Mouse (Mus musculus): ENCODE data around the gene March10.

Gene March10

GRCm38 (mm10) chr11:105350643-105351042 lies 105.9 kb downstream of the March10 start:
- no peak for DNase-seq

- no peak for DNase-seq
Measured at GRCm38 (mm10) chr11:105349780-105350324, 106.7 kb downstream of the March10 start.

DNA sequence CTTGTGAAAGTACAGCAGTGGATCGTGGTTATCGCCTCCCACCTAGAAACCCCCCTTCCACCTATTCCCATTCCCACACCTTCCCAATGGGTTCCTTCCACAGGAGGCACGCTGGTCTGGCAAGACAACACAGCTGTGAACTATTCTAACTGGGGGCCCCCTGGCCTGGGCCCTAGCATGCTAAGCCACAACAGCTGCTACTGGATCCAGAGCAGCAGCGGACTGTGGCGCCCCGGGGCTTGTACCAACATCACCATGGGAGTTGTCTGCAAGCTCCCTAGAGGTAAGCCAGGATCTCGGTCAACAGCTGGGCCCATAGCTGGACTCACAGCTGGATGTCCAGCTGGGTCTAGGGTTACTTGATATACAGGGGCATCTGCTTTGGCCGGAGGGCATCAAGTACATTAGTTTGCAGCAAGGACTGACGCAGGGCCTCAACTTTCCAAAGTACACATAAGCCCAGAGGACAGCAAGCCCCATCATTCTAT lies 108.0 kb downstream of the March10 start:
- no peak for DNase-seq

DNA sequence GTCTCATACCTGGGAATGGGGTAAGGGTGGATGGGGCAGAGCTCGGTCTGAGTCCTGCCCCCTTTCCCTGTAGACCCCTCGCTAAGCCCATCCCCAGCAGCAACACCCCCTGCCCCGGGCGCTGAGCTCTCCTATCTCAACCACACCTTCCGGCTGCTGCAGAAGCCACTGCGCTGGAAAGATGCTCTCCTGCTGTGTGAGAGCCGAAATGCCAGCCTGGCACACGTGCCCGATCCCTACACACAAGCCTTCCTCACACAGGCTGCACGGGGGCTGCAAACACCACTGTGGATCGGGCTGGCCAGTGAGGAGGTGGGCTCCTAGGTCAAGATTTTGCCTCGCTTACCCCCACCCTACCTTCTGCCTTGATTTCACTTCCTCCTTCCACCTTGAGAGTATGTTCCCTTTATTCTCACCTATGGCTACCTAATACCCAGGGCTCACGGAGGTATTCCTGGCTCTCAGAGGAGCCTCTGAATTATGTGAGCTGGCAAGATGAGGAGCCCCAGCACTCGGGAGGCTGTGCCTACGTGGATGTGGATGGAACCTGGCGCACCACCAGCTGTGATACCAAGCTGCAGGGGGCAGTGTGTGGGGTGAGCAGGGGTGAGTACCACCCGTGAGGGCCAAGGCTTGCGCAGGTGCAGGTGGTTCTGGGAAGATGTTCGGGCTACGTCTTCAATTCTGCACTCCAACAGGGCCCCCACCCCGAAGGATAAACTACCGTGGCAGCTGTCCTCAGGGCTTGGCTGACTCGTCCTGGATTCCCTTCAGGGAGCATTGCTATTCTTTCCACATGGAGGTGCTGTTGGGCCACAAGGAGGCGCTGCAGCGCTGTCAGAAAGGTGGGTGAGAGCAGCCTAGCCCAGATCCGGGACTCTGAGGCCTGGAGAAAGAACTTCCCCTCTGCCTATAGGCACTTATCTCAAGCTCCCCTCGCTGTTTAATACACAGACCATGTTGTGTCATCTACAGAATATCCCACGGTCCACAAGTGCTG lies 109.1 kb downstream of the March10 start:
- peak; percentile 90 for DNase-seq

DNA sequence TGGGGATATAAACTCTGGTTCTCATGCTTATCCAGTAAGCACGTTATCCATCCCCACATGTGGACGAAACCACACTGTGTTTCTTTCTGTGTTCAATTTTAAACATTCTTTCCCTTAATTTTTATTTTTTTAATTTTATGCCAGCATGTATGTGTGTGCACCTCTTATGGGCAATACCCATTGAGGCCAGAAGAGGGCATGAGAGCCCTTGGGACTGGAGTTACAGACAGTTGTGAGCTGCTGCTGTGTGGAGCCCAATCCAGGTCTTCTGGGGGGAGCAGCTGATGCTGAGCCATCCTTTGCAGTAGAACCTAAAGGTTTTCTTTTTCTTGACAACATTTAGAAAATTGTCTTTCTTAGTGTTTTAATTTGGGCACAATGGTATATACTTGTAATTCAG lies 111.3 kb downstream of the March10 start:
- DNase-seq = peak; percentile 69

DNA sequence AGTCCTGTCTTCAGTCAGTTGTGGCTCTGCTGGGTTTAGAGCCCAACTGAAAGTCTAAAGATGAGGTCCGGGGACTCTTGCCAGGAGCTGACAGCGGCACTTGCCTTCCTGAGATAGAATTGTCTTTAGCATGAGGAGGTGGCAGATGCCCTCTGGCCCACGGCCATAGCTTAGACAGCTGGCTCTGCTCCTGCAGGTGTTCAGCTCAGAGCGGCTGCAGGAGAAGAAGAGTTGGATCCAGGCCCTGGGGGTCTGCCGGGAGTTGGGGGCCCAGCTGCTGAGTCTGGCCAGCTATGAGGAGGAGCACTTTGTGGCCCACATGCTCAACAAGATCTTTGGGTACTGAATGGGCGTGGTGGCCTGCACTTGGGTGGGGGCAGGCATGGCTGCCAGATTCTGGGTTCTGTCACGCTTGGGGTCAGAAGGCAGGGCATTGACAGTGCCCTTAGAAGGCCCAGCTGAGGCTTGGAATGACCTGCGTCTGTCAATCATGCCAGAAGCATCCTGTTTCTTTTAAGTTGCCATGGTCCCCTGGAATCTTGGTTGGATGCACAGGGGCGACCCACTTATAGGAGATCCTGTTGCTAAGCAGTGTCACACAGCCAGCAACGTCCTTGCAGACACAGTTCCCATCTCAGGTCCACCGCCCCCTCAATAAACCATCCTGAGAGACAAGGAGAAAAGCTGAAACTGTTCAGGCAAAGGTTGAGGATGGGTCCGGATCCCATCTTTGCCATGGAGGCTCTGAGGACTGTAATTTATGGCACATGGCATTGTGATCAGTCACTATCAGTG lies 117.7 kb downstream of the March10 start:
- DNase-seq = no peak

DNA sequence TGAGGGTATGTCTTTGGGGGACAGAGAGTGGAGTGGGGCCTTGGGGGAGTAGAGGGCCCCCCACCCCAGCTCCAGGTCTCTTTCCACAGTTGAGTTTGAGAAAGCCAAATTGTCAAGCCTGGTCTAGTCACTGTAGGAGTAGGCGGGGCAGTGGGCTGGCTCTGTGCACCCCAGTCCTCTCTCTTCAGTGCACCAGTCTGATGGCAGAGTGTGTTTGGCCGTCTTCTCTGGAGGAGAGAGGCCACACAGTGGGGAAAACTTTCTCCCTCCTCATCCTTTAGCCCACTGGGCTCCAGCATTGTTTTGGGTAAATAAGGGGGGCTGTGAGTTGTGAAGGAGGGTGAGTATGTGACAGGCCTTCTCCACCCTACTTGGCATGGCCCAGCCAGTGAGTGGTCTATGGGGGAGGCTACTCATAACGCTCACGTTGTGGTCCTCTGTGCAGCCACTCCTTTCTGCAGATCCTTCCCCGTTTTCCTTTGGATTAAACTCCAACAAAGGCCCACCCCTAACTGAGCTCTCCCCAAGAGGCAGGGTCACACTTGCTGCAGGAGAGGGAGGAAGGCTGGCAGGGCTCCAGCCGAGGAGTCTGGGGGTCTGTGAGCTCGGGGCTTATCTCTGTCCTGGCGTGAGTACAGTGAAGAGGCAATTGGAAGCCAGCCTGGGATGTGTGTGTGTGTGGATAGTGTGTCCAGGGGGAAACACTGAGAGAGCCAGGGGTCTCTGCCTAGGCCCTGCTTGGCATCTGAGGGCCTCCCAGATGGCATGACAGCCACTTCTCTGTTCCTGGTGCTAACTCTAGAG lies 122.5 kb downstream of the March10 start:
- peak; percentile 33 for DNase-seq

GRCm38 (mm10) chr11:105332468-105332867 lies 124.1 kb downstream of the March10 start:
- DNase-seq = peak; percentile 83

GRCm38 (mm10) chr11:105331732-105332131 lies 124.8 kb downstream of the March10 start:
- peak; percentile 83 for DNase-seq

DNA sequence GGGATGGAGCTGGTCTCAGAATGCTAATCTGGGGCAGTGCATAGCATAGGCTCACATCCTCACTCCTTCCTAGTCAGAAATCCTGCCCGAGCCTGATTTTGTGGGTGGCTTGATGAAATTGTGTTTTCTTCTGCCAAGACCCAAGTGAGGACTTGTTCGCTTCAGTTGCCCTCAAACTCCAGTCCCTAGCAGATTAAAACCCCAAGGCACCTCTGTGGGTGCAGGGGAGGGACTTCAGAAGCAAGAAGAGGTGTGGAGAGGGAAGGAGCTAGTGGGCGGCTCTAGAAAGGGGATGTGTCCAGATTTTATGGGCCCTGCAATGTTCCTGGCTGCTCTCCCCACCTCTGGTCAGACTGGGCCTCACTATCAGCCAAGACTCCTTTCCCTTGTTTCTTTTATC lies 125.4 kb downstream of the March10 start:
- no peak for DNase-seq

- no peak for DNase-seq
Measured at GRCm38 (mm10) chr11:105329962-105330361, 126.6 kb downstream of the March10 start.

GRCm38 (mm10) chr11:105327101-105327500 lies 129.4 kb downstream of the March10 start:
- no peak for DNase-seq

DNA sequence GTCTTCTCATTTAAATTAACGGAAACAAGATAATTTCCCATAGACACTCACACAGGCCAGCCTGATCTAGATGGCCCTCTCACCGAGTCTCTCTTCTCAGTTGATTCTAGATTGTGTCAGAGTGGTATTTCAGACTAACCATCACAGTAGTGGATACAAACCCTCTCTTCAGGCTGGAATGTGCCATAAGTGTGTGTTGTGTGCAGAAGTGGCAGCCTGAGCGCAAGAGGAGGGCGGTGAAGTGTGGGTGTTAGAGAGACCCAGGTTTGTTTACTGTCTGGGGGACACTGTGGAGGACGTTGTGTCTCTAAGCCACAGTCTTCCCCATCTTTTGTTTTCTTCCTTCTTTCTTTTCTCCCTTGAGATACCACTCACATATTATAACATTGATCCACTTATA lies 133.0 kb downstream of the March10 start:
- DNase-seq = no peak

DNA sequence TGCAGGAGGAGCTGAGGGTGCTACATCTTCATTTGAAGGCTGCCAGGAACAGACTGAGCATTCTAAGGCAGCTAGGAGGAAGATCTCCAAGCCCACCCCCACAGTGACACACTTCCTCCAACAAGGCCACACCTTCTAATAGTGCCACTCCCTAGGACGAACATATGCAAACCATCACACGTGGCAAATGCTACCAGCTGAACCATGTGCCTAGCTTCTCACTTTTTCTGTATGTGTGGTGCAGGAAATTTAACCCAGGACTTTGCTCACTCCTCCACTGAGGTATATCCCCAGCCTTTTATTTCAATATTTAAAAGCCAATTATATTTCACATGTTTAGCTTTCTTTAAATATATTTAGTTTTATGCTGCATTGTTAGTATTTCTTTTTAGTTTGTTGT lies 135.4 kb downstream of the March10 start:
- no peak for DNase-seq

DNA sequence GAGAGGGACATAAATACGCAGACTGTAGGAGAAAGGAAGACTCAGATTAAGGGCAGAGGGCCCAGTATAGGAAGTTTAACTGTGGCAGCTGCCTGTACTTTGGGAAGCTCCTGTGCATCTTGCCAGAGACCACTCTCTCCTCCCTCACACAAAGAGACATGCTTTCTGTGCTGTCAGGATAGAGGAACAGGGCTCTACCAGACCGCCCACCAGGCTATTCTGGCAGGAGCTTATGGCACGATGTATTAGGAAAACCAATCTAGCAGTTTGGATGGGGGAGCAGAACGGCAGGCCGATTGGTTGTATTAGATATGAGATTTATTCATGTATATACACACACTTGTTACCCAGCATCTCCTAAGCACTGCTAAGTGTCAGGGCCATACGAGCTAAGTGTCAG lies 138.8 kb downstream of the March10 start:
- no peak for DNase-seq

- no peak for DNase-seq
Measured at GRCm38 (mm10) chr11:105316121-105316520, 140.4 kb downstream of the March10 start.

DNA sequence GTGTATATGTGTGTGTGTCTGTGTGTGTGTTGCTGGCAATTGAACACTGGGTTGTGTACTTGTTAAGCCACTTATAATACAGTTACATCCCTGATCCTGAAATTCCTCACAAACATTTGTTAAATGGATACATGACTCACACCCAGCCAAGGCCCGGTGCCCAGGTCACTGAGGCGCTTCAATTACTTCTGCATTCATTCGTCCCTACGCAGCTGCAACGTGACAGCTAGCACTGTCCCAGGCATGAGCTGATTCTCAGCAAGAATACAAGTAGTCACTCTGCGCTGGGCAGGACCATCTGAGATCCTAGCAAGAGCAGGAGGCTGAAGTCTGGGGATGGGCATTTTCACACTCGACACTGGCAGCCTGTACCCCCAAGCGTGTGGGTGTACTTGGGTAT lies 141.2 kb downstream of the March10 start:
- peak; percentile 50 for DNase-seq

DNA sequence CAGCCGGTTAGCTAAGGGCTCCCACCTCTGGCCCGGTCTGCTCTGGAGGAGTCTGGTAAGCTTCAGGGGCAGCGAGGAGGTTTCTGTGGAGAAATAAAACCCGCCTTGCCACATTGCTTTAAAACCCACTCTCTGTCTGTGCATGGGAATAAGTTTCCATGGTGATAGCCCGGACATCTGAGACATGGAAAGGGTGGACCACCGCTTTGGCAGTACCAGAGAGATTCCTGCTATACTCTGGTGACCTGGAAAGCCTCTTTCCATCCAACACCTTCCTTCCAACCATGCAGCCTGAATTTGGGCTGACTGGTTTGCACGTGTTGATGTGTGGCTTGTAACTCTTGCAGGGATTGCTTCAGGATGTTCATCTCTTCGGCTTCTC lies 142.9 kb downstream of the March10 start:
- DNase-seq = no peak

DNA sequence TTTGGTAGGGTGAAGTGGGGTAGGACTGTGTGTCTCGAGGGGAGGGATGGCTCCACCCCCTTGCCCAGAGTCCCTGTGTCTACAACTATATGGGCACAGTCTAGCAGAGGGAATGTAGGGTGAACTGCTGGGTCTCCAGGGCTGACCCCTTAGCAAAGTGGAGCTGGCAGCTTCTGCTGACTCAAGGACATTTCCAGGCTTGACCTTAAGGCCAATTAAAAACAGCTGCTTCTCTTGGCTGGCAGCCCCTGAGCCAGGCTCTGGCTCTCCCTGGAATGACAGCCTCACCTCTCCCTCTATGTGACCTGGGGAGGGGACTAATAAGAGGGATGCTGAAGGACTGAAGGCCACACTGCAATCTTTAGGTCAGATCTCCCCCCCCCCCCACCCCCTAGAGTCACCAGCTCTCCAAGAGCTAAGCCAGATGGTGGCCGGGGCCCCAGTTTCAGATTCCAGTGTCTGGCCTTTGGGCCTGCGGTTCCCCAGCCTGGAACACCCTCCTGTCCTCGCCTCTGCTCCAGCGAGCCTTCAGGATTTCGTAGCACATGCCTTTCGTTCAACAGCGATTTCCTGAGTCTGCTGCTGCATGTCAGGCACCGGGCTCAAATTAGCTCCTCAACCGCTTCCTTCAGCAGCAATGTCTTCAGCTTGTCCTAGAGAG lies 143.4 kb downstream of the March10 start:
- peak; percentile 78 for DNase-seq

DNA sequence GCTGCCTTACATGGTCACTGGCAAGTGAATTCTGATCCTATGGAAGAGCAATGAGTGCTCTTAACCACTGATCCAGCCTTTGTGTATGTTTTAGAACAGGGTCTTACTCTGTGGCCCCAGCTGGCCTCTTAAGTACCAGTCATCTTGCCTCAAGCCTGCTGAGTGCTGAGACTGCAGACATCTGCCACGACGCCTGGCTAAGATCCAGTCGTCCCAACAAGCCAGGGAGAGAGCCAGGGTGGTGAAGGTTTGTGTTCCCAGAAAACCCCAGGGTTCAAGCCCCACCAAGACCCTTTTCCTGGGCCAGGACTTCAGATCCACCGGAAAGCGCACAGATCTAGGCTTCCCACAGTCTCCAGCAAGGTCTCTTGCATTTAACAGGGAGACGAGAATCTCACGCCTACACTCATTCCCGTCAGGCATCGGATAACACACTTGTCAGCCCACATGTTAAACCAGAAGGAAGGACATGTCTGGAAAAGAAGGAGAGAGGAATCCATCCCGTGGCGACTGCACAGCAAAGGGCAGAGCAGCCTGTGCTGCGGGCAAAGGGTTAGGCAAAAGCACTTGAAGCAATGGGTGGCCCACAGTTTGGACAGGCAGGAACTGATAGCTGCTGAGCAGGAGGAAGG lies 144.1 kb downstream of the March10 start:
- DNase-seq = peak; percentile 57

DNA sequence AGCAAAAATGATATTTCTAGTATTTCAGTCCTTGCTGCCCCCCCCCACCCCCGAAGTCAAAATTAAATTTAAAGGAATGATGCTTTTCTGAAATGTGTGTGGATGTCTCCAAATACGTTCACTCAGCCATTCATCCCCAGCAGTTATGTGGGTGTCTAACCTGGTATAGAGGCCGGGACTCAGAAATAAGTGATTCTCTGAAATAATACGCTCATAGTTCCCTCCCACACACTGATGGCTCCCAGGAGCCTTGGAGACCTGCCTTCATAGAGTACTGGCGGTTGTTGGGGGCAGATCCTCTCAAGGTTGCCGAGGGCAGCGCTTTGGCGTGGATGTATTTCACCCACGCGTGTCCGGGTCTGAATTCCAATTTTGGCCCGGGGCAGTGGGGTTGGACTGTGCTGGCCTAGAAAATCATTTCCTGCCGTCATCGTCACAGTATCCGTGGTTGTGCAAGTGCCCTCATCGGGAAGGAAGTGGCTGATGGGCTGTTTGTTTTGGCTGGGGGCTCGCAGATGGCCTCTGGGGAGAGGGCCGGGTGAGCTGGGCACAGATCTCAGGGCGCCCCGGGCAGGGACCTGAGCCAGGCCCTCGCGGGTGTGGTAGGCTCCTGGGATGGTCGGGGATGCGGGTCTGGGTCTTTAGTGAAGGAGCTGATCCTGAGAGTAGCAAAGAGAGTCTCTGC lies 145.1 kb downstream of the March10 start:
- peak; percentile 82 for DNase-seq
